In genomic region chr5:112279181-112280021, GRCm38 (mm10) we compare ENCODE assay signal across 9 mouse cellular contexts. TPM values are rescaled to one million over a fixed set of nuclear protein-coding genes. Genes with fewer than 3 reads are reported as not detected.
A peak's percentile ranks its signal among the peaks of the same experiment; 100 is the strongest.
DNase-seq lines count a peak whose midpoint lies in the region; ATAC-seq and TF ChIP-seq lines count a peak whose summit lies in the region.
"Had no signal": no experiment of that assay in that cellular context is flagged by ENCODE, and none has a peak within 500 bp of the region (broad histone marks: within the 10 kb centered on the region; RNA-seq: fewer than 3 reads in every experiment).

No protein-coding gene starts in this region.

- TF ChIP-seq CTCF in G1E (IDR thresholded peaks at IDR 0.05; ENCODE audit: low read depth, low read length): no peak

- no peaks in the 10 kb centered on the region for H3K9me3 ChIP-seq in G1E (replicated peaks)
- no peaks in the 10 kb centered on the region for H3K9me3 ChIP-seq in embryonic facial prominence, embryonic 14.5 days (ENCODE audit: control insufficient read depth, low read length)
- no peaks in the 10 kb centered on the region for H3K9me3 ChIP-seq in limb, embryonic 13.5 days
- H3K9me3 ChIP-seq in midbrain, embryonic 11.5 days (ENCODE audit: control insufficient read depth, low read length): no peaks in the 10 kb centered on the region

- peak overlapping the region; percentile 28; the same call in 1 of the 2 replicates for H3K27ac ChIP-seq in embryonic facial prominence, embryonic 14.5 days (replicated peaks; ENCODE audit: low read depth, low read length)
- H3K27ac ChIP-seq in limb, embryonic 13.5 days: no peak overlapping the region; the same call in 1 of the 2 replicates
- no peak overlapping the region for H3K27ac ChIP-seq in midbrain, embryonic 11.5 days (ENCODE audit: low read depth, low read length)

- peaks cover 89% of the 10 kb centered on the region for H3K4me1 ChIP-seq in G1E (ENCODE audit: insufficient read depth, low read depth, low read length)
- H3K4me1 ChIP-seq in embryonic facial prominence, embryonic 14.5 days (ENCODE audit: control insufficient read depth, insufficient read depth, low read length): peaks cover 24% of the 10 kb centered on the region
- H3K4me1 ChIP-seq in limb, embryonic 13.5 days: peaks cover 75% of the 10 kb centered on the region
- H3K4me1 ChIP-seq in midbrain, embryonic 11.5 days (ENCODE audit: control insufficient read depth, insufficient read depth, low read length): peaks cover 11% of the 10 kb centered on the region

- H3K4me2 ChIP-seq in embryonic facial prominence, embryonic 14.5 days (ENCODE audit: low read depth, low read length): no peak overlapping the region
- no peak overlapping the region for H3K4me2 ChIP-seq in limb, embryonic 13.5 days (replicated peaks)
- H3K4me2 ChIP-seq in midbrain, embryonic 11.5 days: no peak overlapping the region

- DNase-seq in heart, adult 11 months: peak; percentile 98
- DNase-seq in heart, postnatal 4 days: no peak
- no peak for DNase-seq in G1E (ENCODE audit: low spot score)
- DNase-seq in embryonic facial prominence, embryonic 14.5 days (ENCODE audit: low spot score): no peak
- no peak for DNase-seq in right cerebral cortex, postnatal 25 days
- DNase-seq in midbrain, embryonic 11.5 days (ENCODE audit: low spot score, missing footprints): no peak
- DNase-seq in right cerebral cortex, adult 2 months (ENCODE audit: low spot score in 2 of 2): no peak

- H3K27me3 ChIP-seq in G1E (ENCODE audit: insufficient read depth, low read length): no peaks in the 10 kb centered on the region
- no peaks in the 10 kb centered on the region for H3K27me3 ChIP-seq in embryonic facial prominence, embryonic 14.5 days (replicated peaks; ENCODE audit: control insufficient read depth, insufficient read depth, low read length)
- H3K27me3 ChIP-seq in limb, embryonic 13.5 days: no peaks in the 10 kb centered on the region
- peaks cover 2% of the 10 kb centered on the region; the same call in 1 of the 2 replicates for H3K27me3 ChIP-seq in midbrain, embryonic 11.5 days (ENCODE audit: control insufficient read depth, insufficient read depth, low read length)

- ATAC-seq in G1E (ENCODE audit: extremely low read depth, insufficient number of reproducible peaks, low FRiP score, poor library complexity, severe bottlenecking): no peak
- ATAC-seq in embryonic facial prominence, embryonic 14.5 days (ENCODE audit: low read depth): no peak
- ATAC-seq in limb, embryonic 13.5 days (ENCODE audit: low FRiP score, low read depth): no peak
- ATAC-seq in midbrain, embryonic 11.5 days (ENCODE audit: low FRiP score): no peak

- H3K9ac ChIP-seq in embryonic facial prominence, embryonic 14.5 days (ENCODE audit: low read depth, low read length): no peak overlapping the region; the same call in 1 of the 2 replicates
- H3K9ac ChIP-seq in limb, embryonic 13.5 days: peak overlapping the region; percentile 50; the same call in 1 of the 2 replicates
- no peak overlapping the region for H3K9ac ChIP-seq in midbrain, embryonic 11.5 days (ENCODE audit: low read length)

- peak overlapping the region; percentile 38; the same call in 1 of the 2 replicates for H3K4me3 ChIP-seq in G1E (ENCODE audit: low read depth, low read length)
- H3K4me3 ChIP-seq in embryonic facial prominence, embryonic 14.5 days (ENCODE audit: low read depth, low read length): no peak overlapping the region
- no peak overlapping the region for H3K4me3 ChIP-seq in limb, embryonic 13.5 days
- no peak overlapping the region for H3K4me3 ChIP-seq in midbrain, embryonic 11.5 days (ENCODE audit: low read depth, low read length)

- 85% methylated on average over 17 of the region's 17 CpGs for WGBS in embryonic facial prominence, embryonic 14.5 days
- 79% methylated on average over 17 of the region's 17 CpGs for WGBS in limb, embryonic 13.5 days
- WGBS in midbrain, embryonic 11.5 days: 93% methylated on average over 17 of the region's 17 CpGs

- H3K36me3 ChIP-seq in G1E (replicated peaks): peaks cover 65% of the 10 kb centered on the region
- H3K36me3 ChIP-seq in embryonic facial prominence, embryonic 14.5 days (ENCODE audit: control insufficient read depth, insufficient read depth, low read length): no peaks in the 10 kb centered on the region
- H3K36me3 ChIP-seq in limb, embryonic 13.5 days: no peaks in the 10 kb centered on the region
- H3K36me3 ChIP-seq in midbrain, embryonic 11.5 days (ENCODE audit: control insufficient read depth, insufficient read depth, low read length): no peaks in the 10 kb centered on the region

RNA-seq across cellular contexts. Expression of gene Tpst2, which starts 2.9 kb away (rescaled TPM):
- 10 to 100 TPM; 44.4 to 45.6 TPM for total RNA-seq in heart, postnatal 4 days (2021)
- total RNA-seq in G1E (2014; fragmentation: Nextera tagmentation): 43.7 and 55.7 TPM in 2 replicates
- total RNA-seq in G1E (2017): 32.9 and 37.3 TPM in 2 replicates
- 103 and 156 TPM in 2 replicates for polyA plus RNA-seq in G1E (2012)
- 46.9 and 50.6 TPM in 2 replicates for polyA plus RNA-seq in embryonic facial prominence, embryonic 14.5 days (2014; fragmentation: Nextera tagmentation; extraction: Ambion mirVana)
- 42.3 and 42.5 TPM in 2 replicates for polyA plus RNA-seq in limb, embryonic 13.5 days (2015; fragmentation: Nextera tagmentation; extraction: Ambion mirVana)
- 29.3 and 33.5 TPM in 2 replicates for polyA plus RNA-seq in midbrain, embryonic 11.5 days (2014; fragmentation: Nextera tagmentation; extraction: Ambion mirVana)

RNA-seq across cellular contexts. Expression of gene Crybb1, which starts 23.8 kb away (rescaled TPM):
- total RNA-seq in heart, postnatal 4 days (2021): not detected
- total RNA-seq in G1E (2014; fragmentation: Nextera tagmentation) (not detected in 2 replicates), G1E (2017) (not detected in 2 replicates)
- polyA plus RNA-seq in G1E (2012): 0.14 TPM in 1 of 2 replicates, not detected in the other
- 1.8 and 3.2 TPM in 2 replicates for polyA plus RNA-seq in embryonic facial prominence, embryonic 14.5 days (2014; fragmentation: Nextera tagmentation; extraction: Ambion mirVana)
- polyA plus RNA-seq in limb, embryonic 13.5 days (2015; fragmentation: Nextera tagmentation; extraction: Ambion mirVana): 0.96 and 1.5 TPM in 2 replicates
- polyA plus RNA-seq in midbrain, embryonic 11.5 days (2014; fragmentation: Nextera tagmentation; extraction: Ambion mirVana): 0.29 and 0.84 TPM in 2 replicates
- total RNA-seq: ES-E14 had no signal

RNA-seq across cellular contexts. Expression of gene Cryba4, which starts 27.1 kb away (rescaled TPM):
- 1 to 10 TPM; 1.7 to 2.3 TPM for total RNA-seq in heart, postnatal 4 days (2021)
- total RNA-seq in G1E (2014; fragmentation: Nextera tagmentation) (not detected in 2 replicates), G1E (2017) (0.98 TPM in 1 of 2 replicates, not detected in the other)
- polyA plus RNA-seq in G1E (2012): 0.43 and 0.63 TPM in 2 replicates
- polyA plus RNA-seq in embryonic facial prominence, embryonic 14.5 days (2014; fragmentation: Nextera tagmentation; extraction: Ambion mirVana): 2.7 and 2.8 TPM in 2 replicates
- 0.98 and 1.1 TPM in 2 replicates for polyA plus RNA-seq in limb, embryonic 13.5 days (2015; fragmentation: Nextera tagmentation; extraction: Ambion mirVana)
- polyA plus RNA-seq in midbrain, embryonic 11.5 days (2014; fragmentation: Nextera tagmentation; extraction: Ambion mirVana): 0.52 and 2.0 TPM in 2 replicates

RNA-seq across cellular contexts. Expression of gene Tfip11, which starts 46.8 kb away (rescaled TPM):
- 10 to 100 TPM; 20.3 to 20.5 TPM for total RNA-seq in heart, postnatal 4 days (2021)
- total RNA-seq in G1E (2014; fragmentation: Nextera tagmentation): 19.4 and 21.7 TPM in 2 replicates
- 14.9 and 19.4 TPM in 2 replicates for total RNA-seq in G1E (2017)
- polyA plus RNA-seq in G1E (2012): 54.1 and 58.2 TPM in 2 replicates
- polyA plus RNA-seq in embryonic facial prominence, embryonic 14.5 days (2014; fragmentation: Nextera tagmentation; extraction: Ambion mirVana): 23.1 and 23.2 TPM in 2 replicates
- polyA plus RNA-seq in limb, embryonic 13.5 days (2015; fragmentation: Nextera tagmentation; extraction: Ambion mirVana): 32.6 and 34.8 TPM in 2 replicates
- 22.1 and 25.8 TPM in 2 replicates for polyA plus RNA-seq in midbrain, embryonic 11.5 days (2014; fragmentation: Nextera tagmentation; extraction: Ambion mirVana)
